Mouse (Mus musculus) spleen, adult 2 months (tissue): Measurements from ENCODE around the gene Tmem87b.

Source experiments
- CTCF ChIP-seq: fragments of 200-500 bp; IDR thresholded peaks from 2 replicates; pipeline ENCODE4 v1.5.1; 2011; ENCODE audit warnings: mild to moderate bottlenecking, inconsistent platforms; ENCODE audit not compliant: insufficient read depth, insufficient read length, insufficient replicate concordance; ENCODE audit errors: extremely low read depth
- POLR2A ChIP-seq: fragments of 200-500 bp; IDR thresholded peaks from 2 replicates; pipeline ENCODE4 v1.6.1; 2011; ENCODE audit warnings: low read depth, low read length, inconsistent platforms

- no peak for TF ChIP-seq CTCF
- TF ChIP-seq POLR2A = no peak
Observed at GRCm38 (mm10) chr2:128806561-128806960, 11.4 kb upstream of the Tmem87b start.
